Mouse (Mus musculus) bone marrow, adult 2 months (tissue): ENCODE measurements around the gene Paf1. TPM values are rescaled to one million over a fixed set of nuclear protein-coding genes. Genes with fewer than 3 reads are reported as not detected.

Source experiments
- H3K27ac ChIP-seq: fragments of 200-500 bp; 2 replicates; pipeline ENCODE4 v1.5.1; 2012; ENCODE audit warnings: low read depth, mild to moderate bottlenecking, control low read depth, inconsistent platforms, low read length; ENCODE audit not compliant: control insufficient read depth, poor library complexity, insufficient read depth
- H3K4me1 ChIP-seq: fragments of 200-500 bp; 2 replicates; pipeline ENCODE4 v1.6.1; 2011; ENCODE audit warnings: low read length; ENCODE audit not compliant: control insufficient read depth, insufficient read depth
- H3K4me3 ChIP-seq: fragments of 200-500 bp; replicated peaks from 2 replicates; pipeline ENCODE3; 2011; ENCODE audit warnings: mild to moderate bottlenecking, low read depth, low read length, control low read depth; ENCODE audit not compliant: control insufficient read depth
- CTCF ChIP-seq: fragments of 200-500 bp; IDR thresholded peaks from 2 replicates; pipeline ENCODE4 v1.5.1; 2011; ENCODE audit warnings: low read length, control low read depth; ENCODE audit not compliant: control insufficient read depth, insufficient read depth
- POLR2A ChIP-seq: fragments of 200-500 bp; IDR thresholded peaks from 2 replicates; pipeline ENCODE4 v1.6.1; 2011; ENCODE audit warnings: low read depth, mild to moderate bottlenecking, control low read depth, low read length, borderline replicate concordance; ENCODE audit not compliant: control insufficient read depth
- WGBS: fragments of 180-500 bp; shearing (Covaris S2); methylation state at CpG from one replicate; pipeline ENCODE4 v1.1.7; 2018; 5-methylcytosine and 5-hydroxymethylcytosine counted together
- polyA plus RNA-seq: library from polyadenylated mRNA; stranded (reverse); fragments of >200 nt; gene quantifications from 2 replicates; pipeline ENCODE4 v1.2.4, GENCODE M21; 2011; ENCODE audit warnings: low replicate concordance; ENCODE audit not compliant: missing spikeins, insufficient read depth, insufficient read length

Paf1 gene
- polyA plus RNA-seq, 1 experiment, result 209 TPM

- Histone ChIP-seq H3K27ac (peak overlapping the region; percentile 35), H3K4me1 (no peaks in the 10 kb centered on the region; the same call in 1 of the 2 replicates), H3K4me3 (peak overlapping the region; percentile 82)
- WGBS, result 6% methylated on average over 22 of the region's 22 CpGs
- TF ChIP-seq CTCF (no peak), POLR2A (no peak)
Observed at GRCm38 (mm10) chr7:28393272-28393951, 661 bp downstream of the Paf1 start.

- Histone ChIP-seq H3K4me1 (no peaks in the 10 kb centered on the region; the same call in 1 of the 2 replicates), H3K4me3 (no peak overlapping the region), H3K27ac (no peak overlapping the region)
- TF ChIP-seq POLR2A (no peak), CTCF (no peak)
- 89% methylated on average over 4 of the region's 4 CpGs for WGBS
Observed at GRCm38 (mm10) chr7:28395425-28395824, 2.7 kb downstream of the Paf1 start.

- Histone ChIP-seq H3K4me3 (no peak overlapping the region), H3K4me1 (peaks cover 6% of the 10 kb centered on the region), H3K27ac (no peak overlapping the region)
- 76% methylated on average over 3 of the region's 3 CpGs for WGBS
- TF ChIP-seq CTCF (no peak), POLR2A (no peak)
Observed at GRCm38 (mm10) chr7:28398000-28398399, 5.2 kb downstream of the Paf1 start.

GRCm38 (mm10) chr7:28398696-28399340 is 6.1 kb downstream of the Paf1 start:
- 89% methylated on average over 10 of the region's 10 CpGs for WGBS
- TF ChIP-seq POLR2A, result no peak
- TF ChIP-seq CTCF, result no peak
- no peak overlapping the region for H3K27ac ChIP-seq
- no peak overlapping the region for H3K4me3 ChIP-seq
- H3K4me1 ChIP-seq, result peaks cover 6% of the 10 kb centered on the region; the same call in 1 of the 2 replicates

- Histone ChIP-seq H3K4me3 (no peak overlapping the region), H3K27ac (peak overlapping the region; percentile 28; the same call in 1 of the 2 replicates), H3K4me1 (peaks cover 6% of the 10 kb centered on the region; the same call in 1 of the 2 replicates)
- TF ChIP-seq CTCF (no peak), POLR2A (no peak)
- WGBS, result 48% methylated on average over 1 of the region's 1 CpGs
Observed at GRCm38 (mm10) chr7:28401030-28401429, 8.3 kb downstream of the Paf1 start.

GRCm38 (mm10) chr7:28401942-28402341 is 9.2 kb downstream of the Paf1 start:
- peaks cover 6% of the 10 kb centered on the region; the same call in 1 of the 2 replicates for H3K4me1 ChIP-seq
- WGBS, result 51% methylated on average over 3 of the region's 3 CpGs
- no peak overlapping the region for H3K4me3 ChIP-seq
- TF ChIP-seq CTCF (no peak), POLR2A (no peak)
- H3K27ac ChIP-seq, result no peak overlapping the region; the same call in 1 of the 2 replicates

GRCm38 (mm10) chr7:28410841-28411475 is 18.2 kb downstream of the Paf1 start:
- no peak overlapping the region for H3K4me3 ChIP-seq
- H3K4me1 ChIP-seq, result no peaks in the 10 kb centered on the region; the same call in 1 of the 2 replicates
- peak overlapping the region; percentile 52; the same call in 1 of the 2 replicates for H3K27ac ChIP-seq
- no peak for TF ChIP-seq CTCF
- no peak for TF ChIP-seq POLR2A
- 79% methylated on average over 3 of the region's 3 CpGs for WGBS

- Histone ChIP-seq H3K27ac (no peak overlapping the region), H3K4me3 (no peak overlapping the region), H3K4me1 (no peaks in the 10 kb centered on the region; the same call in 1 of the 2 replicates)
- WGBS, result 60% methylated on average over 4 of the region's 4 CpGs
- TF ChIP-seq CTCF (peak; percentile 11; the same call in 1 of the 2 replicates), POLR2A (no peak)
Observed at GRCm38 (mm10) chr7:28412826-28413225, 20.1 kb downstream of the Paf1 start.

- Histone ChIP-seq H3K4me3 (no peak overlapping the region), H3K4me1 (no peaks in the 10 kb centered on the region; the same call in 1 of the 2 replicates)
- TF ChIP-seq CTCF, result no peak
- no peak for TF ChIP-seq POLR2A
Observed at GRCm38 (mm10) chr7:28417368-28417767, 24.6 kb downstream of the Paf1 start.

More at GRCm38 (mm10) chr7:28417368-28417767, 24.6 kb downstream of the Paf1 start:
- no peak overlapping the region for H3K27ac ChIP-seq
